Mouse (Mus musculus) intestine, embryonic 14.5 days (tissue): ENCODE data around the gene B4gat1. TPM values are rescaled to one million over a fixed set of nuclear protein-coding genes. Genes with fewer than 3 reads are reported as not detected.
A peak's percentile ranks its signal among the peaks of the same experiment; 100 is the strongest.

ENCODE experiments used
- ATAC-seq: fragments of 200-750 bp; cut with Nextera tagmentation; replicated peaks from 2 replicates; pipeline ENCODE4 v1.8.0; 2017; ENCODE audit warnings: low read depth, moderate number of reproducible peaks, moderate TSS enrichment, moderate library complexity; ENCODE audit not compliant: low FRiP score, low TSS enrichment
- DNase-seq: peaks from one replicate; pipeline ENCODE4 v3.0.0-alpha.2; 2018; ENCODE audit warnings: low spot score
- H3K27ac ChIP-seq: fragments of 300-500 bp; sonication (generic); 2 replicates; pipeline ENCODE4 v1.5.1; 2014; ENCODE audit warnings: low read depth, mild to moderate bottlenecking, control low read depth
- H3K27me3 ChIP-seq: fragments of 300-500 bp; sonication (generic); replicated peaks from 2 replicates; pipeline ENCODE4 v1.6.1; 2014; ENCODE audit warnings: low read length, control low read depth; ENCODE audit not compliant: control insufficient read depth, insufficient read depth
- H3K36me3 ChIP-seq: fragments of 300-500 bp; sonication (generic); 2 replicates; pipeline ENCODE4 v1.6.1; 2014; ENCODE audit warnings: low read length, control low read depth; ENCODE audit not compliant: control insufficient read depth, insufficient read depth
- H3K4me1 ChIP-seq: fragments of 300-500 bp; sonication (generic); replicated peaks from 2 replicates; pipeline ENCODE4 v1.6.1; 2014; ENCODE audit warnings: low read length, control low read depth, mixed read lengths; ENCODE audit not compliant: control insufficient read depth, insufficient read depth
- H3K4me2 ChIP-seq: fragments of 300-500 bp; sonication (generic); 2 replicates; pipeline ENCODE4 v1.6.1; 2014; ENCODE audit warnings: low read length
- H3K4me3 ChIP-seq: fragments of 300-500 bp; sonication (generic); 2 replicates; pipeline ENCODE4 v1.5.1; 2014; ENCODE audit warnings: low read depth, low read length, control low read depth, mixed read lengths
- H3K9ac ChIP-seq: fragments of 300-500 bp; sonication (generic); 2 replicates; pipeline ENCODE4 v1.6.1; 2014; ENCODE audit warnings: mild to moderate bottlenecking, low read length
- H3K9me3 ChIP-seq: fragments of 300-500 bp; sonication (generic); 2 replicates; pipeline ENCODE4 v1.6.1; 2016; ENCODE audit warnings: low read length, control low read depth; ENCODE audit not compliant: control insufficient read depth
- WGBS: fragments of 180-500 bp; shearing (Covaris S2); extraction: QIAGEN DNeasy Blood & Tissue Kit; methylation state at CpG from one replicate; pipeline ENCODE4 v1.1.7; 2014; 5-methylcytosine and 5-hydroxymethylcytosine counted together
- polyA plus RNA-seq: library from polyadenylated mRNA; unstranded; fragments of >200 nt; fragmentation: Nextera tagmentation; extraction: Ambion mirVana; gene quantifications from 2 replicates; pipeline ENCODE4 v1.2.1, GENCODE M21; 2014

Gene B4gat1
- polyA plus RNA-seq, 1 experiment from 2014 or later = 39.1 TPM

DNA sequence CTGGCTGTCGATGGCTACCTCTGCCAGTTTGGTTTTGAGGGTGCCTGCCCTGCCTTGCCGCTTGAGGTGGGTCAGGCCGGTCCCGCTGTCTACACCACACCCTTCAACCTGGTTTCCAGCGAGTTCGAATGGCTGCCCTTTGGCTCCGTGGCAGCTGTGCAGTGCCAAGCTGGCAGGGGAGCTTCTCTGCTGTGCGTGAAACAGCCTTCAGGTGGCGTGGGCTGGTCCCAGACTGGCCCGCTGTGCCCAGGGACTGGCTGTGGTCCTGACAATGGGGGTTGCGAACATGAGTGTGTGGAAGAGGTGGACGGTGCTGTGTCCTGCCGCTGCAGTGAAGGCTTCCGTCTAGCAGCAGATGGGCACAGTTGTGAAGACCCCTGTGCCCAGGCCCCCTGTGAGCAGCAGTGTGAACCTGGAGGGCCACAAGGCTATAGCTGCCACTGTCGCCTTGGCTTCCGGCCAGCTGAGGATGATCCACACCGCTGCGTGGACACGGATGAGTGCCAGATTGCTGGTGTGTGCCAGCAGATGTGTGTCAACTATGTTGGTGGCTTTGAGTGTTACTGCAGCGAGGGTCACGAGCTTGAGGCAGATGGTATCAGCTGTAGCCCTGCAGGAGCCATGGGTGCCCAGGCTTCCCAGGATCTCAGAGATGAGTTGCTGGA is 30.1 kb downstream of the B4gat1 start:
- H3K9ac ChIP-seq = peak overlapping the region; percentile 58
- H3K9me3 ChIP-seq = no peaks in the 10 kb centered on the region
- no peaks in the 10 kb centered on the region for H3K36me3 ChIP-seq
- peak overlapping the region; percentile 92; the same call in 1 of the 2 replicates for H3K27ac ChIP-seq
- H3K27me3 ChIP-seq = no peaks in the 10 kb centered on the region; the same call in 1 of the 2 replicates
- 30% methylated on average over 21 of the region's 21 CpGs for whole genome bisulfite sequencing
- ATAC-seq (no peak), DNase-seq (no peak)
- H3K4me3 ChIP-seq = peak overlapping the region; percentile 52
- H3K4me2 ChIP-seq = peak overlapping the region; percentile 77
- H3K4me1 ChIP-seq = peaks cover 44% of the 10 kb centered on the region

GRCm38 (mm10) chr19:5069486-5069885 is 30.9 kb downstream of the B4gat1 start:
- H3K9ac ChIP-seq = peak overlapping the region; percentile 58; the same call in 1 of the 2 replicates
- H3K9me3 ChIP-seq = no peaks in the 10 kb centered on the region
- DNase-seq = no peak
- H3K4me3 ChIP-seq = peak overlapping the region; percentile 52
- no peaks in the 10 kb centered on the region; the same call in 1 of the 2 replicates for H3K27me3 ChIP-seq
- H3K4me1 ChIP-seq = peaks cover 44% of the 10 kb centered on the region
- H3K27ac ChIP-seq = peak overlapping the region; percentile 86; the same call in 1 of the 2 replicates
- H3K4me2 ChIP-seq = peak overlapping the region; percentile 77
- no peaks in the 10 kb centered on the region for H3K36me3 ChIP-seq
- no peak for ATAC-seq
- 79% methylated on average over 5 of the region's 5 CpGs for WGBS

- 60% methylated on average over 7 of the region's 7 CpGs for WGBS
- peak overlapping the region; percentile 17; the same call in 1 of the 2 replicates for H3K9ac ChIP-seq
- no peak for ATAC-seq
- H3K9me3 ChIP-seq = no peaks in the 10 kb centered on the region
- H3K27ac ChIP-seq = peak overlapping the region; percentile 86; the same call in 1 of the 2 replicates
- peak overlapping the region; percentile 52 for H3K4me3 ChIP-seq
- H3K4me2 ChIP-seq = peak overlapping the region; percentile 77
- no peaks in the 10 kb centered on the region; the same call in 1 of the 2 replicates for H3K27me3 ChIP-seq
- peaks cover 40% of the 10 kb centered on the region for H3K4me1 ChIP-seq
- no peaks in the 10 kb centered on the region for H3K36me3 ChIP-seq
- no peak for DNase-seq
Observed at GRCm38 (mm10) chr19:5069978-5070377, 31.4 kb downstream of the B4gat1 start.

GRCm38 (mm10) chr19:5071077-5071476 is 32.5 kb downstream of the B4gat1 start:
- H3K9ac ChIP-seq = peak overlapping the region; percentile 46
- peaks cover 31% of the 10 kb centered on the region for H3K4me1 ChIP-seq
- no peak for DNase-seq
- H3K9me3 ChIP-seq = no peaks in the 10 kb centered on the region
- peak overlapping the region; percentile 77 for H3K4me2 ChIP-seq
- H3K27ac ChIP-seq = peak overlapping the region; percentile 86
- WGBS = 10% methylated on average over 11 of the region's 11 CpGs
- no peaks in the 10 kb centered on the region; the same call in 1 of the 2 replicates for H3K27me3 ChIP-seq
- H3K4me3 ChIP-seq = peak overlapping the region; percentile 52
- ATAC-seq = no peak
- H3K36me3 ChIP-seq = no peaks in the 10 kb centered on the region

GRCm38 (mm10) chr19:5071545-5072369 is 33.1 kb downstream of the B4gat1 start:
- Histone ChIP-seq H3K36me3 (no peaks in the 10 kb centered on the region), H3K4me2 (peak overlapping the region; percentile 77), H3K4me3 (peak overlapping the region; percentile 52), H3K4me1 (peaks cover 29% of the 10 kb centered on the region), H3K27me3 (no peaks in the 10 kb centered on the region; the same call in 1 of the 2 replicates), H3K27ac (peak overlapping the region; percentile 86), H3K9me3 (no peaks in the 10 kb centered on the region), H3K9ac (peak overlapping the region; percentile 46)
- DNase-seq = peak; percentile 86
- WGBS = 1% methylated on average over 40 of the region's 40 CpGs
- ATAC-seq = peak; percentile 86

DNA sequence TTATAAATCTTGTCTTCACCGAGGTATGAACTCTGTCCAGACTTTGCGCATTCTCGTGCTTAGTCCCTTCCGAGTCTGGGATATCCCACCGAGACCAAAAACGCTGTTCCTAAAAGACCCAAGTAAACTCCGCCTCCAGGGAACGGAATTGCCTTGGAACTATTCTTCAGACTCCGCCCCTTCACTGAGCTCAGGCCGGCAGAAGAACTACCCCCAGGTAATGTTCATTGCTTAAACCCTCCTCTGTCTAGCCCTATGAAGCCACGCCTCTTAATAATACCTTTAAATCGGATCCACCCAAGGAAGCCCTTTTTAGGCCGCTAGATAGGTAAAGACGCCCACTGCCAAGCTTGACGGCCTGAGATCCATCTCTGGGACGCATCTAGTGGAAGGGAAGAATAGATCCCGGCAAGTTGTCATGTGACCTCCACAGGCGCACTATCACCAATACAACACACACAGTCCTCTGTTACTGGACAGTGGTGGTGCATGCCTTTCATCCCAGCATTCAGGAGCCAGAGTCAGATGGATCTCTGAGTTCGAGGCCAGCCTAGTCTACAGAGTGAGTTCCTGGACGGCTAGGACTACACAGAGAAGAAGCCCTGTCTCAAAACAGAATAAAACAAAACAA is 33.9 kb downstream of the B4gat1 start:
- H3K27ac ChIP-seq = peak overlapping the region; percentile 86
- 2% methylated on average over 20 of the region's 20 CpGs for WGBS
- no peaks in the 10 kb centered on the region for H3K36me3 ChIP-seq
- H3K27me3 ChIP-seq = no peaks in the 10 kb centered on the region; the same call in 1 of the 2 replicates
- peak overlapping the region; percentile 77 for H3K4me2 ChIP-seq
- no peaks in the 10 kb centered on the region for H3K9me3 ChIP-seq
- peak overlapping the region; percentile 27; the same call in 1 of the 2 replicates for H3K9ac ChIP-seq
- H3K4me1 ChIP-seq = peaks cover 21% of the 10 kb centered on the region
- no peak for DNase-seq
- peak overlapping the region; percentile 52 for H3K4me3 ChIP-seq
- ATAC-seq = peak; percentile 24; the same call in 1 of the 2 replicates

GRCm38 (mm10) chr19:5073028-5073427 is 34.4 kb downstream of the B4gat1 start:
- H3K4me1 ChIP-seq = peaks cover 19% of the 10 kb centered on the region
- H3K27me3 ChIP-seq = no peaks in the 10 kb centered on the region; the same call in 1 of the 2 replicates
- H3K36me3 ChIP-seq = no peaks in the 10 kb centered on the region
- peak overlapping the region; percentile 77 for H3K4me2 ChIP-seq
- ATAC-seq = no peak
- H3K9me3 ChIP-seq = no peaks in the 10 kb centered on the region
- WGBS = 1% methylated on average over 15 of the region's 15 CpGs
- no peak overlapping the region for H3K9ac ChIP-seq
- peak; percentile 83 for DNase-seq
- H3K4me3 ChIP-seq = peak overlapping the region; percentile 52
- peak overlapping the region; percentile 86; the same call in 1 of the 2 replicates for H3K27ac ChIP-seq

DNA sequence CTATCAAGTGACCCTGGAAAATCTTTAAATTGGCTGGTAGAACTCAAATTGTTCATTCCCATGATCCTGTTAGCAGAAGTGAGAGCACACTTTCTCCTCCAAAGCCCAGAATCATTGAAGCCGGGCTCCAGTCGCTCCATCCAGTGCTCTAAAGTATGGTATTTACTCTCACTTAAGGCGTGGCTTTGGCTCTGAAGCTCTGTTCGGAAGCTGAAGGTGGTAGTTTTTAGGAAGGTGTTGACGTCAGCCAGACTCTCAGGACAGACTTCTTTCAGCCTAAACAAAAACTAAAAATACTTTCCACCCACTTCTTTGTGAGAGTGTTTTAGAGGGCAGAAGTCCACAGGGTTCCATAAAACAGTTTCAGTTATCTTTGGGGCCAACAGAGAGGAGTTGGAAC is 34.9 kb downstream of the B4gat1 start:
- Histone ChIP-seq H3K9me3 (no peaks in the 10 kb centered on the region), H3K27ac (no peak overlapping the region), H3K27me3 (no peaks in the 10 kb centered on the region; the same call in 1 of the 2 replicates), H3K9ac (no peak overlapping the region), H3K4me3 (no peak overlapping the region), H3K4me1 (peaks cover 19% of the 10 kb centered on the region), H3K36me3 (no peaks in the 10 kb centered on the region), H3K4me2 (no peak overlapping the region)
- no peak for DNase-seq
- WGBS = 25% methylated on average over 5 of the region's 5 CpGs
- no peak for ATAC-seq
